Mouse (Mus musculus): ENCODE data around the gene Sppl2b. TPM values are rescaled to one million over a fixed set of nuclear protein-coding genes. Genes with fewer than 3 reads are reported as not detected.

The Sppl2b gene
- polyA plus RNA-seq, 1 experiment from 2014 or later = 34.3 TPM

DNA sequence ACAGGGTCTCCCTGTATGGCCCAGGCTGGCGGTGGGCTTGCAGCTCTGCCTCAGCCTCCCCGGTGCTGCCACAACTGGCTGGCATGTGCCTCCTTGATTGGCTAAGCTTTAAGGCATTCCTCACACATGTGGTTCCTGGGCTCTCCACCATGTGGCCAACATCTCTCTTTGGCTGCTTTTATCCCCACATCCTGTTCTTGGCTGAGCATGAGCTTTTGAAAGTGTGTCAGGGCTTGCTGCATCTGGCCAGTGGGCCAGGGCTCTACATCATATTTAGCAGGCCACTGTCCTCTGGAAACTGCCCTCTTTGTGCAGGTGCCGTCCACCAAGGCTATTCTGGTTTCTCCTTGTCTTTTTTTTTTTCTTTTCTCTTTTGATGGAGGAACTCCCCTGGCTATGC, 1.2 kb downstream of the Sppl2b start:
- DNase-seq (ENCODE audit: low spot score) (peak; percentile 42), ATAC-seq (replicated peaks; ENCODE audit: low FRiP score, low read depth) (no peak)
- no peak overlapping the region for H3K27ac ChIP-seq
- H3K27me3 ChIP-seq (ENCODE audit: insufficient read depth, low read length) = no peaks in the 10 kb centered on the region
- peaks cover 16% of the 10 kb centered on the region for H3K4me1 ChIP-seq (replicated peaks; ENCODE audit: insufficient read depth, low read length)
- no peak overlapping the region for H3K4me3 ChIP-seq (replicated peaks; ENCODE audit: low read depth, low read length)
- 61% methylated on average over 3 of the region's 3 CpGs for WGBS
- no peaks in the 10 kb centered on the region for H3K9me3 ChIP-seq (replicated peaks; ENCODE audit: low read length)
- peak; percentile 27; the same call in 1 of the 2 replicates for TF ChIP-seq CTCF (IDR thresholded peaks at IDR 0.05; ENCODE audit: low read depth)
- no peak overlapping the region for H3K9ac ChIP-seq (ENCODE audit: low read depth, low read length)
- peaks cover 17% of the 10 kb centered on the region; the same call in 1 of the 2 replicates for H3K36me3 ChIP-seq (ENCODE audit: insufficient read depth, low read length)
- peak overlapping the region; percentile 100; the same call in 1 of the 2 replicates for H3K4me2 ChIP-seq (ENCODE audit: low read length)

DNA sequence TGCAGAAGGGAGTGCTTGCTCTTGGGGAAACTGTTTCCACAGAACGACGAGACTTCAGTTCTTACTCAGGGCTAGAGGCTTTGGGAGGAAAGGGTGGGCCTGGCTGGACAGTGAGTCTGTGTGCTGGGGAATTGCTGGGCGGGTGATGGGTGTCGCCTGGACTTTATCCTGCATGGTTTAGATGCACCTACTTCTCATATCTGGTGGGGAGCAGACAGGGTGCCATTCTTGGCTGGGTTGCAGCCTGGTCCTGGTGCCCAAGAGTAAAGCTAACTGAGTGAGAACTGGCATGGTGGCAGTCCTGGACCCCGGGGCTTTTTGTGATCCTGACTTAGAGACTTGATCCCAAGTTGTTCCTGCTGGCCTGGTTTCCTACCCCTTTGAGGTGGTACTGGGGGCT, 1.8 kb downstream of the Sppl2b start:
- WGBS = 84% methylated on average over 5 of the region's 5 CpGs
- ATAC-seq (replicated peaks; ENCODE audit: low FRiP score, low read depth) = no peak
- Histone ChIP-seq H3K4me1 (replicated peaks; ENCODE audit: insufficient read depth, low read length) (peaks cover 16% of the 10 kb centered on the region), H3K9me3 (replicated peaks; ENCODE audit: low read length) (no peaks in the 10 kb centered on the region), H3K4me3 (replicated peaks; ENCODE audit: low read depth, low read length) (no peak overlapping the region), H3K9ac (ENCODE audit: low read depth, low read length) (no peak overlapping the region), H3K27me3 (ENCODE audit: insufficient read depth, low read length) (no peaks in the 10 kb centered on the region), H3K36me3 (ENCODE audit: insufficient read depth, low read length) (peaks cover 17% of the 10 kb centered on the region), H3K27ac (no peak overlapping the region), H3K4me2 (ENCODE audit: low read length) (no peak overlapping the region)
- TF ChIP-seq CTCF (IDR thresholded peaks at IDR 0.05; ENCODE audit: low read depth) = no peak
- no peak for DNase-seq (ENCODE audit: low spot score)

- Histone ChIP-seq H3K9me3 (replicated peaks; ENCODE audit: low read length) (no peaks in the 10 kb centered on the region), H3K36me3 (ENCODE audit: insufficient read depth, low read length) (peaks cover 17% of the 10 kb centered on the region), H3K27me3 (ENCODE audit: insufficient read depth, low read length) (no peaks in the 10 kb centered on the region), H3K4me2 (ENCODE audit: low read length) (no peak overlapping the region), H3K9ac (ENCODE audit: low read depth, low read length) (0 out of 2 replicates have a peak overlapping the region, but pooled peaks have one; percentile 23), H3K4me1 (replicated peaks; ENCODE audit: insufficient read depth, low read length) (peaks cover 16% of the 10 kb centered on the region), H3K4me3 (replicated peaks; ENCODE audit: low read depth, low read length) (no peak overlapping the region), H3K27ac (no peak overlapping the region)
- no peak for TF ChIP-seq CTCF (IDR thresholded peaks at IDR 0.05; ENCODE audit: low read depth)
- WGBS = 73% methylated on average over 8 of the region's 8 CpGs
- no peak for DNase-seq (ENCODE audit: low spot score)
- no peak for ATAC-seq (replicated peaks; ENCODE audit: low FRiP score, low read depth)
Measured at GRCm38 (mm10) chr10:80857386-80857785, 2.3 kb downstream of the Sppl2b start.

DNA sequence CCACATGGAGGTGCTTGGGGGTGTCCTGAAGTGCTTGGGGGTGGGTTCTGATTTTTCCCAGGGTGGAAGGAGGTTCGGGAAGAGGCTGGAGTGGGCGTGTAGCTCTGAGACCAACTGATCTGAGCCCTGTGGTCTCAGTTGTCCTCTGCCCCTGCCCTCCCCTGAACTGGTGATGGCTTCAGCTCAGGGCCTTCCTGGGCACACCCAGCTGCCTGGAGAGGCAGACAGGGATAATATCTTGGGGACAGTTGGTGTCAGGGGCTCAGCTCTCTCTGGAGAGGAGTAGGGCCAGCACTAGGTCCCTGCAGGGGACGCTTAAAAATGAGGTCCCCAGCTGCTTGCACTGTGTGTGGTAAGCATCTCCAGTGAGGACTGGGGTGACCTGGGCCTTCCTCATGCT, 2.8 kb downstream of the Sppl2b start:
- Histone ChIP-seq H3K9me3 (replicated peaks; ENCODE audit: low read length) (no peaks in the 10 kb centered on the region), H3K36me3 (ENCODE audit: insufficient read depth, low read length) (peaks cover 19% of the 10 kb centered on the region), H3K27me3 (ENCODE audit: insufficient read depth, low read length) (no peaks in the 10 kb centered on the region), H3K9ac (ENCODE audit: low read depth, low read length) (0 out of 2 replicates have a peak overlapping the region, but pooled peaks have one; percentile 23), H3K27ac (no peak overlapping the region), H3K4me2 (ENCODE audit: low read length) (no peak overlapping the region), H3K4me1 (replicated peaks; ENCODE audit: insufficient read depth, low read length) (peaks cover 16% of the 10 kb centered on the region), H3K4me3 (replicated peaks; ENCODE audit: low read depth, low read length) (no peak overlapping the region)
- no peak for TF ChIP-seq CTCF (IDR thresholded peaks at IDR 0.05; ENCODE audit: low read depth)
- 67% methylated on average over 3 of the region's 3 CpGs for WGBS
- DNase-seq (ENCODE audit: low spot score) (no peak), ATAC-seq (replicated peaks; ENCODE audit: low FRiP score, low read depth) (no peak)

DNA sequence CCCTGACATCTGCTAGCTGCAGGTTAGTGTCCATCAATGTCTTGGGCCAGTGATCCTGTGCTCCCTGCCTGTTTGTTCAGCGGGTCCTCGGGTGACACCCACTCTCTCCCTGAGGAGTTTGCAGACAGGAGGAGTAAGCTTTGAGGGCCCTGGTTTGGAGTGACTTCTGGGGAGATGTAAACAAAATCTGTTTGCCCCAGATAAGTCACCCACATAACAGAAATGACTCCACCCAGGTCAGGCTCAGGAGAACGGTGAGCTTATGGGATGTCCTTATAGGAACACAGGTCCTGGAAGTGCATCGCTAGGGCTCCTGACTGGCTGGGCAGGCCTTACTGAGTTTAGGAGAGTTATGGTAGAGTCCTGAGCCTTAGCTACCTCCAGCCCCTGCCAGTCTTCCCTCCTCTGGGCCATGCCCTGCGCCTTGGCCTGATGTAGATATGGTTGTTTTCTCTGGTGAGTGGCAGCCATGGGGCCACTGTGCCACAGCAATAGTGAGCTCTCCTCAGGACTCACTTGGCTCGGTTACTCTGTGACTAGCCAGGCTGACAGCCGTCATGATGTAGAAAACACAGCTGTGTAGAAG, 3.4 kb downstream of the Sppl2b start:
- DNase-seq (ENCODE audit: low spot score) = no peak
- H3K4me1 ChIP-seq (replicated peaks; ENCODE audit: insufficient read depth, low read length) = peaks cover 16% of the 10 kb centered on the region
- no peak overlapping the region for H3K4me2 ChIP-seq (ENCODE audit: low read length)
- H3K9me3 ChIP-seq (replicated peaks; ENCODE audit: low read length) = no peaks in the 10 kb centered on the region
- H3K27ac ChIP-seq = no peak overlapping the region
- 68% methylated on average over 7 of the region's 7 CpGs for WGBS
- H3K4me3 ChIP-seq (replicated peaks; ENCODE audit: low read depth, low read length) = no peak overlapping the region
- H3K36me3 ChIP-seq (ENCODE audit: insufficient read depth, low read length) = peaks cover 20% of the 10 kb centered on the region
- TF ChIP-seq CTCF (IDR thresholded peaks at IDR 0.05; ENCODE audit: low read depth) = no peak
- H3K9ac ChIP-seq (ENCODE audit: low read depth, low read length) = 0 out of 2 replicates have a peak overlapping the region, but pooled peaks have one; percentile 23
- no peaks in the 10 kb centered on the region for H3K27me3 ChIP-seq (ENCODE audit: insufficient read depth, low read length)
- no peak for ATAC-seq (replicated peaks; ENCODE audit: low FRiP score, low read depth)

GRCm38 (mm10) chr10:80862305-80862704, 7.2 kb downstream of the Sppl2b start:
- H3K27me3 ChIP-seq (ENCODE audit: insufficient read depth, low read length) = no peaks in the 10 kb centered on the region
- no peak overlapping the region for H3K27ac ChIP-seq
- H3K4me1 ChIP-seq (replicated peaks; ENCODE audit: insufficient read depth, low read length) = no peaks in the 10 kb centered on the region
- no peak overlapping the region for H3K4me2 ChIP-seq (ENCODE audit: low read length)
- no peak overlapping the region for H3K9ac ChIP-seq (ENCODE audit: low read depth, low read length)
- peaks cover 49% of the 10 kb centered on the region for H3K36me3 ChIP-seq (ENCODE audit: insufficient read depth, low read length)
- ATAC-seq (replicated peaks; ENCODE audit: low FRiP score, low read depth) (no peak), DNase-seq (ENCODE audit: low spot score) (no peak)
- no peak for TF ChIP-seq CTCF (IDR thresholded peaks at IDR 0.05; ENCODE audit: low read depth)
- H3K9me3 ChIP-seq (replicated peaks; ENCODE audit: low read length) = no peaks in the 10 kb centered on the region
- WGBS = 97% methylated on average over 5 of the region's 5 CpGs
- no peak overlapping the region for H3K4me3 ChIP-seq (replicated peaks; ENCODE audit: low read depth, low read length)

DNA sequence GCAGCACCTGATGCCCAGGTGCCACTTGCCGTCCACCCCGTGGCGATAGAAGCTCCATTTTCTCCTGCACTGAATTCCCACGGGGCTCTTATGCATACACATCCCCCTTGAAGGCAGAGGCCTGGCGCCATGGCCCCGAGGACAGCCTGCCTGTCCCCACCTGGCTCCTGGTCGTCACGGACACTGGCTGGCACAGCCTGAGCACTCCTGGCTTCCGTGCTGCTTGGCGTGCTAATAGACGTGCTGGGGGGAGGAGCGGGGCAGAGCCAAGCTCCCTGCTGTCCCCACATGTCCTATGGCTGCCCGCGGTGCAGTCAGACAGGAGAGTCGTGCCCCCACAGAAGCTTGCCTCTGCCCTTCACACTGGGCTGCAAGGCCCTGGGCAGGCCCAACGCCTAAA, 9.4 kb downstream of the Sppl2b start:
- no peak overlapping the region for H3K27ac ChIP-seq
- 90% methylated on average over 16 of the region's 16 CpGs for WGBS
- no peaks in the 10 kb centered on the region for H3K4me1 ChIP-seq (replicated peaks; ENCODE audit: insufficient read depth, low read length)
- no peaks in the 10 kb centered on the region for H3K27me3 ChIP-seq (ENCODE audit: insufficient read depth, low read length)
- no peak overlapping the region for H3K4me3 ChIP-seq (replicated peaks; ENCODE audit: low read depth, low read length)
- peaks cover 59% of the 10 kb centered on the region for H3K36me3 ChIP-seq (ENCODE audit: insufficient read depth, low read length)
- H3K4me2 ChIP-seq (ENCODE audit: low read length) = no peak overlapping the region
- no peaks in the 10 kb centered on the region for H3K9me3 ChIP-seq (replicated peaks; ENCODE audit: low read length)
- H3K9ac ChIP-seq (ENCODE audit: low read depth, low read length) = no peak overlapping the region
- no peak for ATAC-seq (replicated peaks; ENCODE audit: low FRiP score, low read depth)
- TF ChIP-seq CTCF (IDR thresholded peaks at IDR 0.05; ENCODE audit: low read depth) = no peak
- DNase-seq (ENCODE audit: low spot score) = no peak
